Mouse (Mus musculus) C2C12 (cell line): ENCODE measurements around the gene Gm21983. TPM values are rescaled to one million over a fixed set of nuclear protein-coding genes. Genes with fewer than 3 reads are reported as not detected.
A peak's percentile ranks its signal among the peaks of the same experiment; 100 is the strongest.

Experiments used
- H3K27me3 ChIP-seq: one replicate; pipeline ENCODE4 v1.6.1; 2011; ENCODE audit not compliant: control insufficient read depth, insufficient read depth, insufficient read length
- H3K36me3 ChIP-seq: one replicate; pipeline ENCODE4 v1.6.1; 2011; ENCODE audit not compliant: control insufficient read depth, insufficient read depth
- H3K4me3 ChIP-seq: one replicate; pipeline ENCODE4 v1.5.1; 2011; ENCODE audit warnings: mild to moderate bottlenecking, control low read depth; ENCODE audit not compliant: poor library complexity, insufficient read depth, severe bottlenecking
- H3K79me2 ChIP-seq: one replicate; pipeline ENCODE4 v1.6.1; 2011; ENCODE audit not compliant: control insufficient read depth, insufficient read depth
- H3K79me3 ChIP-seq: one replicate; pipeline ENCODE4 v1.6.1; 2011; ENCODE audit warnings: low read depth, control low read depth
- H3ac ChIP-seq: one replicate; pipeline ENCODE3; 2011; ENCODE audit warnings: low read depth; ENCODE audit not compliant: control insufficient read depth, insufficient read length
- CEBPB ChIP-seq: IDR thresholded peaks from one replicate; pipeline ENCODE4 v1.6.1; 2011; ENCODE audit warnings: low read depth, mild to moderate bottlenecking, control low read depth, moderate library complexity
- CTCF ChIP-seq: IDR thresholded peaks from one replicate; pipeline ENCODE4 v1.5.1; 2011; ENCODE audit not compliant: control insufficient read depth, insufficient read depth, insufficient read length
- FOSL1 ChIP-seq: IDR thresholded peaks from one replicate; pipeline ENCODE4 v1.8.0; 2011; ENCODE audit warnings: mild to moderate bottlenecking, low read length; ENCODE audit not compliant: poor library complexity, insufficient read depth, severe bottlenecking
- MAX ChIP-seq: IDR thresholded peaks from one replicate; pipeline ENCODE4 v1.6.1; 2011; ENCODE audit warnings: mild to moderate bottlenecking, control low read depth
- MYOD1 ChIP-seq: IDR thresholded peaks from one replicate; pipeline ENCODE4 v1.6.1; 2011; ENCODE audit warnings: low read depth; ENCODE audit not compliant: control insufficient read depth, insufficient read length
- MYOG ChIP-seq: IDR thresholded peaks from one replicate; pipeline ENCODE4 v1.6.1; 2011; ENCODE audit not compliant: control insufficient read depth, insufficient read length; ENCODE audit errors: extremely low read depth
- USF1 ChIP-seq: IDR thresholded peaks from one replicate; pipeline ENCODE4 v1.6.1; 2011; ENCODE audit warnings: low read depth, mild to moderate bottlenecking, control low read depth, moderate library complexity
- microRNA-seq: library from miRNA; unstranded; fragments of <30 nt; microRNA quantifications from one replicate; pipeline ENCODE4, GENCODE M21; 2019; ENCODE audit warnings: borderline microRNAs expressed
- polyA plus RNA-seq: library from polyadenylated mRNA; unstranded; fragments of >200 nt; fragmentation: generic; extraction: Trizol; gene quantifications from one replicate; pipeline ENCODE4 v1.2.1, GENCODE M21; 2012; ENCODE audit warnings: missing spikeins

The Gm21983 gene
- polyA plus RNA-seq, 1 experiment: 0.06 TPM

GRCm38 (mm10) chr7:27129811-27130210 lies 51.1 kb downstream of the Gm21983 start:
- peaks cover 5% of the 10 kb centered on the region for H3K27me3 ChIP-seq
- H3K36me3 ChIP-seq: no peaks in the 10 kb centered on the region
- no peak overlapping the region for H3K4me3 ChIP-seq
- no peak for TF ChIP-seq MYOD1
- TF ChIP-seq CEBPB: no peak
- TF ChIP-seq USF1: no peak
- TF ChIP-seq MYOG: no peak
- no peak for TF ChIP-seq FOSL1
- no peak for TF ChIP-seq MAX
- no peak for TF ChIP-seq CTCF
- H3K79me2 ChIP-seq: no peaks in the 10 kb centered on the region
- no peak overlapping the region for H3ac ChIP-seq
- no peaks in the 10 kb centered on the region for H3K79me3 ChIP-seq

- Histone ChIP-seq H3K79me2 (no peaks in the 10 kb centered on the region), H3K79me3 (no peaks in the 10 kb centered on the region), H3K36me3 (no peaks in the 10 kb centered on the region), H3K27me3 (peaks cover 5% of the 10 kb centered on the region), H3K4me3 (no peak overlapping the region), H3ac (no peak overlapping the region)
- TF ChIP-seq MAX: no peak
- TF ChIP-seq MYOG: no peak
- no peak for TF ChIP-seq USF1
- TF ChIP-seq MYOD1: no peak
- TF ChIP-seq CEBPB: no peak
- TF ChIP-seq CTCF: no peak
- no peak for TF ChIP-seq FOSL1
These were observed 51.9 kb downstream of the Gm21983 start for GRCm38 (mm10) chr7:27128946-27129345.

GRCm38 (mm10) chr7:27128162-27128561 lies 52.7 kb downstream of the Gm21983 start:
- no peak for TF ChIP-seq CEBPB
- TF ChIP-seq USF1: no peak
- peak; percentile 15 for TF ChIP-seq CTCF
- TF ChIP-seq MAX: no peak
- no peaks in the 10 kb centered on the region for H3K79me2 ChIP-seq
- H3ac ChIP-seq: no peak overlapping the region
- H3K36me3 ChIP-seq: no peaks in the 10 kb centered on the region
- H3K4me3 ChIP-seq: no peak overlapping the region
- H3K79me3 ChIP-seq: no peaks in the 10 kb centered on the region
- H3K27me3 ChIP-seq: peaks cover 3% of the 10 kb centered on the region

GRCm38 (mm10) chr7:27124969-27125368 lies 55.9 kb downstream of the Gm21983 start:
- Histone ChIP-seq H3ac (no peak overlapping the region), H3K27me3 (peaks cover 7% of the 10 kb centered on the region), H3K79me3 (no peaks in the 10 kb centered on the region), H3K36me3 (no peaks in the 10 kb centered on the region), H3K79me2 (no peaks in the 10 kb centered on the region), H3K4me3 (no peak overlapping the region)
- TF ChIP-seq MYOD1 (no peak), FOSL1 (no peak), CEBPB (no peak), USF1 (no peak), CTCF (no peak), MAX (no peak), MYOG (no peak)

- H3K27me3 ChIP-seq: peaks cover 7% of the 10 kb centered on the region
- no peak overlapping the region for H3ac ChIP-seq
- no peaks in the 10 kb centered on the region for H3K79me2 ChIP-seq
- no peak overlapping the region for H3K4me3 ChIP-seq
- H3K79me3 ChIP-seq: no peaks in the 10 kb centered on the region
- H3K36me3 ChIP-seq: no peaks in the 10 kb centered on the region
- TF ChIP-seq MYOD1 (no peak), CEBPB (no peak), MYOG (no peak), FOSL1 (no peak), MAX (no peak), CTCF (no peak), USF1 (no peak)
These were observed 56.5 kb downstream of the Gm21983 start for GRCm38 (mm10) chr7:27124305-27124832.

- no peaks in the 10 kb centered on the region for H3K36me3 ChIP-seq
- H3ac ChIP-seq: no peak within 1 kb of the TSS
- TF ChIP-seq MYOD1 (no peak), FOSL1 (no peak), MAX (no peak), CTCF (no peak), MYOG (no peak), USF1 (no peak), CEBPB (no peak)
- no peaks in the 10 kb centered on the region for H3K79me2 ChIP-seq
- peaks cover 7% of the 10 kb centered on the region for H3K27me3 ChIP-seq
- no peak within 1 kb of the TSS for H3K4me3 ChIP-seq
- no peaks in the 10 kb centered on the region for H3K79me3 ChIP-seq
These were observed 61.2 kb downstream of the Gm21983 start, which contains the start of gene Cyp2f2 for GRCm38 (mm10) chr7:27119676-27120075. Cyp2f2 (plus strand) TSS chr7:27119909.

Small RNA genes within 50 kb of the gene (microRNA-seq; reads per million reads assigned to microRNA genes)
- gene Mir1191: 10.0 reads per million, percentile 59 among the genes with 10 or more reads in this experiment
- 0.20 reads per million for gene Mir3101

Other genes with a start within 250 kb of the Gm21983 start
- gene Cyp2a22, start 241.7 kb downstream of the Gm21983 start, polyA plus RNA-seq: not detected
- not detected for gene Cyp2a12, start 152.0 kb downstream of the Gm21983 start, polyA plus RNA-seq
- gene Cyp2f2, start 61.2 kb downstream of the Gm21983 start, polyA plus RNA-seq: not detected
- not detected for gene Cyp2t4, start 27.4 kb downstream of the Gm21983 start, polyA plus RNA-seq
- gene Egln2, start 14.3 kb downstream of the Gm21983 start, polyA plus RNA-seq: 68.8 TPM
- 46.6 TPM for gene Rab4b, start 2.2 kb downstream of the Gm21983 start, polyA plus RNA-seq
- 0.26 TPM for gene Mia, start 71 bp upstream of the Gm21983 start, polyA plus RNA-seq
- gene BC024978, start 14.7 kb upstream of the Gm21983 start, polyA plus RNA-seq: 3.2 TPM
- gene Snrpa, start 15.2 kb upstream of the Gm21983 start, polyA plus RNA-seq: 210 TPM
- gene Itpkc, start 47.6 kb upstream of the Gm21983 start, polyA plus RNA-seq: 5.7 TPM
- 9.3 TPM for gene Coq8b, start 51.9 kb upstream of the Gm21983 start, polyA plus RNA-seq
- gene Numbl, start 77.3 kb upstream of the Gm21983 start, polyA plus RNA-seq: 11.7 TPM
- gene Ltbp4, start 156.6 kb upstream of the Gm21983 start, polyA plus RNA-seq: 22.9 TPM
- 27.6 TPM for gene Shkbp1, start 174.9 kb upstream of the Gm21983 start, polyA plus RNA-seq
- gene Gm20479, start 176.3 kb upstream of the Gm21983 start, polyA plus RNA-seq: not detected